Mouse (Mus musculus) central nervous system, embryonic 11.5 days (tissue): Measurements from ENCODE around the gene Olfr357. TPM values are rescaled to one million over a fixed set of nuclear protein-coding genes. Genes with fewer than 3 reads are reported as not detected.

Experiments
- polyA plus RNA-seq: library from polyadenylated mRNA; depleted of rRNA; stranded (reverse); fragments of >200 nt; gene quantifications from 2 replicates; pipeline ENCODE4 v1.2.3, GENCODE M21; 2012; rRNA removed

Olfr357 gene
- not detected in 2 replicates for polyA plus RNA-seq

GRCm38 (mm10) chr2:36993527-36993926 lies at the start of gene Olfr357:
TSS of gene Olfr357 (plus strand) at chr2:36993827.

GRCm38 (mm10) chr2:37009235-37009634 lies 15.6 kb downstream of the Olfr357 start, which contains the start of gene Olfr358:
TSS of gene Olfr358 (minus strand) at chr2:37009335.

Other genes starting within 250 kb of the Olfr357 start
- gene Olfr348, start 209.6 kb upstream of the Olfr357 start, polyA plus RNA-seq: not detected in 2 replicates
- not detected in 2 replicates for gene Olfr50, start 203.3 kb upstream of the Olfr357 start, polyA plus RNA-seq
- not detected in 2 replicates for gene Olfr3, start 176.8 kb upstream of the Olfr357 start, polyA plus RNA-seq
- gene Olfr350, start 147.5 kb upstream of the Olfr357 start, polyA plus RNA-seq: not detected in 2 replicates
- gene Olfr351, start 131.2 kb upstream of the Olfr357 start, polyA plus RNA-seq: not detected in 2 replicates
- not detected in 2 replicates for gene Olfr352, start 125.4 kb upstream of the Olfr357 start, polyA plus RNA-seq
- gene Olfr353, start 100.9 kb upstream of the Olfr357 start, polyA plus RNA-seq: not detected in 2 replicates
- not detected in 2 replicates for gene Olfr354, start 88.1 kb upstream of the Olfr357 start, polyA plus RNA-seq
- gene Olfr355, start 64.9 kb upstream of the Olfr357 start, polyA plus RNA-seq: not detected in 2 replicates
- gene Olfr356, start 56.7 kb upstream of the Olfr357 start, polyA plus RNA-seq: not detected in 2 replicates
- gene Olfr358, start 15.5 kb downstream of the Olfr357 start, polyA plus RNA-seq: not detected in 2 replicates
- not detected in 2 replicates for gene Olfr360, start 71.9 kb downstream of the Olfr357 start, polyA plus RNA-seq
- not detected in 2 replicates for gene Olfr361, start 95.5 kb downstream of the Olfr357 start, polyA plus RNA-seq
- gene Olfr362, start 124.1 kb downstream of the Olfr357 start, polyA plus RNA-seq: not detected in 2 replicates
- not detected in 2 replicates for gene Olfr364-ps1, start 145.5 kb downstream of the Olfr357 start, polyA plus RNA-seq
- not detected in 2 replicates for gene Olfr365, start 194.4 kb downstream of the Olfr357 start, polyA plus RNA-seq
- gene Olfr366, start 217.7 kb downstream of the Olfr357 start, polyA plus RNA-seq: not detected in 2 replicates